Mouse (Mus musculus) monocyte, adult 2 months (primary cell): ENCODE measurements around the gene Morc3.

Source experiments
- DNase-seq, 2 experiments: peaks; one replicate each; pipeline ENCODE4 v3.0.0; 2022; ENCODE audit warnings: low spot score in 2 of 2, low read depth in 1 of 2

The Morc3 gene

DNA sequence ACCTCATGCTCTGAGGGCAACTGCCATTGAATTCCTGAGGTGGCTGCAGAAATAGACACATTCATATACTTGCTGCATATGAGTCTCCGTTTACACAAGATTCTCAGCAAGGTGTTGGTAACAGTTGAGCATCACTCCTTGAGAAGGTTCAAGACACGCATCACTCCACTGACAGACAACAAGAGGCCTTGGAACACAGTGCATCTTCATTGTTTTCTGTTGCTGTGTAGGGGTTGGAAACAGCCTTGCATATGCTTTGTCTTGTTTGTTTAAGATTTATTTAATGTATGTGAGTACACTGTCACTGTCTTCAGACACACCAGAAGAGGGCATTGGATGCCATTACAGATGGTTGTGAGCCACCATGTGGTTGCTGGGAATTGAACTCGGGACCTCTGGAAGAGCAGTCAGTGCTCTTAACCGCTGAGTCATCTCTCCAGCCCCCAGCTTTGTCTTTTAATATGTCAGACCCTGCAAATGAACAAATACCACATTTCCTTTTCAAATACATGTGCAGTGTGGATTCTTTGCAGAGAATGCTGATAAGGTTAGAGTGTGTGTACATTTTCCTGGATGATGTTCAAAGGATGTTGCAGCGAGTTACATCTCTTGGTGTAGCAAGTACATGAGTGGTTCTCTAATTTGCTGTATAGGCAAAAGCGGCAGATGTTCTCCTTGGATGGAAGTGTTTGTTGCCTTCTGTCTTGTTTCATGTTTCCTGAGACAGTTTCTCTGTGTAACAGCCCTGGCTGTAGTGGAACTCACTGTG is 45.9 kb downstream of the Morc3 start:
- no peak for DNase-seq

GRCm38 (mm10) chr16:93883423-93884085 is 51.6 kb downstream of the Morc3 start, which contains the start of gene Chaf1b:
Gene Chaf1b, plus strand, starts transcription at chr16:93883901.
- peak; percentile 90 to 96 for DNase-seq

DNA sequence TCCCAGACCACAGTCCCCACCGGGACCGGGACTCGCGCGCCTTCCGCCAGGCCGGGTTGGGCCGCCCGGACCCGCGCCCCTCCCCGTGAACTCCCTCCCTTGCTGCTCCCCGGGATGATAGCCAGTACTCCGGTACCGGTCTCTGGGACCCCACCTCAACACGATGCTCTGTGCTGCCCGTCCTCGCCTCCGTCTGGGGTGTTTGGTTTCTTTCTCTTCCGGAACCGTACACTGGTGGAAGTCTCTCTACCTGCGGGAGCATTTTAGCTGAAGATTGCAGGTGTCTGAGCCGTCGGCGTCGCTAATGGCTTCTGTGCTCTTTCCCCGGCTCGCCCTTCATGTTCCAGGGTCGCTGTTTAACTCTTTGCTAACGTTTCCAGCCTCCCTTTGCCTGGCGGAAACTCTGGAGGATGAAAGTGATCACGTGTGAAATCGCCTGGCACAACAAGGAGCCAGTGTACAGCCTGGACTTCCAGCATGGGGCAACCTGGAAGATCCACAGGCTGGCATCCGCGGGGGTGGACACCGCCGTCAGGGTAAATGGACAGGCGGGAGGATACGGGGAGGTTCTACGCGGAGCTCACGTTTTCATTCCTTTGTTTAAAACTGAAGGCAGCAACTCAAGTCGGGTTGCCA is 52.3 kb downstream of the Morc3 start:
- no peak for DNase-seq

GRCm38 (mm10) chr16:93884722-93885113 is 52.8 kb downstream of the Morc3 start:
- DNase-seq = no peak

GRCm38 (mm10) chr16:93888481-93888880 is 56.6 kb downstream of the Morc3 start:
- no peak for DNase-seq

- no peak for DNase-seq
These were observed 59.2 kb downstream of the Morc3 start for GRCm38 (mm10) chr16:93890948-93891604.

- DNase-seq = no peak
These were observed 61.4 kb downstream of the Morc3 start for GRCm38 (mm10) chr16:93893285-93893684.

DNA sequence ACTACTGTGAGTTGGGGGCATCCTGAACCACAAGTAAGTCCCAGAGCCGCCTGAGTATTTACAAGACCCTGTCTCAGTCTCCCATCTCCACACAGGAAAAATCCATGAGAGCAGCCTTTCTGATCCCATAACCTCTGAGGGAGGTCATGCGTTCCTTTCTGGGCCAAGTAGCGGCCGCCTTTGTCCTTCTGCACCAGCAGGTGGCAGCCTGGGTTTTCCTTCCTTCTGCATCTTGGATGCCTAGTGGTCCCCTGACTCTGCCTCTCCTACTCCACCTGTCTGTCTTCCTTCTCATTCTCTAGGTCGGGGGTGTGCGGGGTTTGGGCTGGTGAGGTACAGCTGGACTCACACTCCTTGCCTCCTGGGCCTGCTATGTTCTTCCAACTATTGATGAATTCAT is 71.1 kb downstream of the Morc3 start:
- DNase-seq = no peak

GRCm38 (mm10) chr16:93906156-93907014 is 74.5 kb downstream of the Morc3 start:
- peak in 1 of 2 experiments; percentile 37 for DNase-seq

- no peak for DNase-seq
These were observed 75.8 kb downstream of the Morc3 start for GRCm38 (mm10) chr16:93907761-93908160.

- no peak for DNase-seq
These were observed 76.3 kb downstream of the Morc3 start for GRCm38 (mm10) chr16:93908196-93908595.

- no peak for DNase-seq
These were observed 78.0 kb downstream of the Morc3 start for GRCm38 (mm10) chr16:93909936-93910335.

DNA sequence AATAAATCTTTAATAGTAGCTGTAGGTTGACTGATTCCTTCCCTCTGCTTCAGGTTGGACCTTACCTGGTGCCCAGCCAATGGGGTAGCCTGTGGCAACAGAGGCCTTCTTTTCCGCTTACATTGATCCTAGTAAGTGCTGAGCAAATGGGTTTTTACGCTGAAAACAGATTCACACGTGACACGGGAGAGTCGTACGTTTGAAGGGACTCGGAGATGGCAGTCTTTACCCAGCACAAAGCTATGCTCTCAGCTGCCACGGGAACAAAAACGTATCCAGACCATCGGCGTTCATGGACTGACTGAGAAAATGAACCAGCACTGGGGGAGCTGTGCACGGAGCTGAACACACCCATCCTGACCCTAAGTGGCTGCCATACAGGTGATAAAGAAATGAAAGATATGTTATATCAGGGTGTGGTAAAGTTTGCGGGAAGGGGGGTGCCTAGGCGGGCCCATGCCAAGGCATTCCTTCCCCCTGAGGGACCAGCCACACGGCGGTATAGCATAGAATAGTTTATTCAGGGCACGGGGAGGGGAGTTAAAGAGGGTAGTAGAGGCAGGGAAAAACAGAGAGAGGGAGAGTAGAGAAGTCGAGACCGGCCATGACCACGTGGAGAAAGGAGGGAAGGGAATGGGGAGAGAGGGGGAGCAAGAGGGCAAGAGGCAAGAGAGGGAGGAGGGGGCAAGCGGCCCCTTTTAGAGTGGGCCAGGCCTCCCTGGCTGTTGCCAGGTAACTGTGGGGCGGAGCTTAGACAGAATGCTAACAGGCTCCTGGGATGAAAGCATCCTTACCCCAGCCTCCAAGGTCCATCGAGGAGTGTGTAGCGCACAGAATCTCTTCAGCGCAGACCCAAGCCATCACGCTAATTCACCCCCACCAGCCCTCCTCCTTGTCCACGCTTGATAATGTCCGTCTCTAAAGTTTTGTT is 79.1 kb downstream of the Morc3 start:
- no peak for DNase-seq

DNA sequence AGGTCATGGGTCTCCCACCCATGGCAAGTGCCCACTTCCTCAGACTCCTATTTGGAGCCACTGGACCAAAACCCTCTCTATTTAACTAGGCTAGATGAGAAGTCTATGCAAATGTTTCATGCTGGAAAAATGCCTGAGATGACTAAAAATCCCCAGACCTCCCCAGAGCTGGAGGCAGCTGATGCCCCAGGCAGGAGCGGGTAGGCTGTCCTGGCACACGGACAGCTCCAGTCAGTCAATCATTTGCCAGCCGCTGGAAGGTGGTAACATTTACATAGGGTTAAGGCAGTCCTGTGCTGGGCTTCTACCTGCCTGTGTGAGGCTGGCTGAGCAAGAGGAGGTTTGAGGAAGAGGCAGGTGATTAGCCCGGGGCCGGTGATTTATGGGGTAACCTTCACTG is 80.2 kb downstream of the Morc3 start:
- DNase-seq = no peak

- no peak for DNase-seq
These were observed 80.9 kb downstream of the Morc3 start for GRCm38 (mm10) chr16:93912808-93913207.

DNA sequence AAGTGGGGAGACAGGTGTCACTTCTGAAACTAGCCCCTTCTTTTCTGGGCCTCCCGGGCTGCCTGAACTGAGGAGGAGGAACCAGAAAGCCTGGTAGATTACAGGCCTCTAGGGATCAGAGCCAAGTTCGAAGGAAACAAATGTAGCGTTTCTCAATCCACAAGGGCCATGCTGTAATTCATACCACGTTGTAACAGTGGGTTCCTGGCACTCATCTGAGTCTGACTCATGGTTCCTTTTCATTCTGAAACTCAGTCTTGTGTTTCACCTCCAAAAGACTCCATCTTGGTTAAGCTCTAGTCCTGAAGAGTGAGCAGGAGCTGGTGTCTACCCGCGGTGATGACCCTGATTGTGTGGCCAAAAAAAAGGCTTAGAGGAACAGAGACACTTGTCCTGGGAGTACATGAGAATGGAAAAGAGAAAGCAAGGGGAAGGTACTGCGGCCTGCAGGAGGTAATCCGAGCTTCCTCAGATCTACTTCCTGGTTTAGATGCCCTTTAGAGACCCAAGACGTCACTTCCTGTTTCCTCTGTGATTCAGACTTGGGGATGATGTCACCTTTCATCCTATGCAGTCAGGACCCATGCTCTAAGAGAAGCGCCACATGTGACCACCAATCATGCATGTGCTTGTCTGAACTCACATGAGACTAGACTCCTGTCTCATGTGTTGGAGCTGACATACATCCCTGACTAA is 82.1 kb downstream of the Morc3 start:
- peak; percentile 66 for DNase-seq

DNA sequence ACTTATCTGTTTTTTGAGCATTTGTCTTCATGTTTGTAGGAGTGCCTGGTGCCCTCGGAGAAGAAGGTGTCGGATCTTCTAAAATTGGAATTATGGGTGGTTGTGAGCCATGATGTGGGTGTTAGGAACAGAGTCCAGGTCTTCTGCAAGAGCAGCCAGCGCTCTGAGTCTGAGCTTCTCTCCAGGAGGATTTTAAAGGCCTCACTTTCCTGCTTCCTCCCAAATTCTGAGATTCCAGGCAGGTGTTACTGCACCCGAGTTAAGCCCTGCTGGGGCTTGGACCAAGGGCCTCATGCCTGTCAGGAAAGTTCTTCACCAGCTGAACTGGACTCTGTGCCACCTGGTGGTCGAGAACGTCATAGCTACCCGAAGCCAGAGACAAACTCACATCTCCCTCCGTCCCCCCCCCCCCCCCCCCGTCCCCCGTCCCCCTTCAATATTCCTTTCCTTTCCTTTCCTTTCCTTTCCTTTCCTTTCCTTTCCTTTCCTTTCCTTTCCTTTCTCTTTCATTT is 83.5 kb downstream of the Morc3 start:
- peak in 1 of 2 experiments; percentile 22 for DNase-seq
